Mouse (Mus musculus) hindbrain, embryonic 10.5 days (tissue): ENCODE data around the gene Ccdc88c. TPM values are rescaled to one million over a fixed set of nuclear protein-coding genes. Genes with fewer than 3 reads are reported as not detected.

Experiments
- DNase-seq: peaks from one replicate; pipeline ENCODE4 v3.0.0-alpha.2; 2017; ENCODE audit warnings: low spot score
- H3K27ac ChIP-seq: fragments of 300-500 bp; sonication (generic); 2 replicates; pipeline ENCODE4 v1.5.1; 2016; ENCODE audit warnings: mild to moderate bottlenecking, moderate library complexity
- H3K27me3 ChIP-seq: fragments of 300-500 bp; sonication (generic); 2 replicates; pipeline ENCODE4 v1.6.1; 2016; ENCODE audit warnings: mild to moderate bottlenecking; ENCODE audit not compliant: poor library complexity, insufficient read depth, severe bottlenecking
- H3K36me3 ChIP-seq: fragments of 300-500 bp; sonication (generic); 2 replicates; pipeline ENCODE4 v1.6.1; 2016; ENCODE audit warnings: mild to moderate bottlenecking, moderate library complexity
- H3K4me1 ChIP-seq: fragments of 300-500 bp; sonication (generic); replicated peaks from 2 replicates; pipeline ENCODE4 v1.6.1; 2016; ENCODE audit warnings: mild to moderate bottlenecking
- H3K4me3 ChIP-seq: fragments of 300-500 bp; sonication (generic); 2 replicates; pipeline ENCODE4 v1.5.1; 2016; ENCODE audit warnings: mild to moderate bottlenecking, moderate library complexity
- H3K9me3 ChIP-seq: fragments of 300-500 bp; sonication (generic); 2 replicates; pipeline ENCODE4 v1.6.1; 2016; ENCODE audit warnings: mild to moderate bottlenecking, moderate library complexity
- WGBS: fragments of 180-500 bp; shearing (Covaris S2); methylation state at CpG from one replicate; pipeline ENCODE4 v1.1.7; 2016; 5-methylcytosine and 5-hydroxymethylcytosine counted together
- microRNA counts: library from miRNA; unstranded; fragments of <30 nt; microRNA quantifications from one replicate; lab custom pipeline; 2017
- polyA plus RNA-seq: library from polyadenylated mRNA; unstranded; fragments of >200 nt; fragmentation: Nextera tagmentation; extraction: Ambion mirVana; gene quantifications from 2 replicates; pipeline ENCODE4 v1.2.1, GENCODE M21; 2016

Gene Ccdc88c
- polyA plus RNA-seq, 1 experiment from 2014 or later = 13.3 TPM

DNA sequence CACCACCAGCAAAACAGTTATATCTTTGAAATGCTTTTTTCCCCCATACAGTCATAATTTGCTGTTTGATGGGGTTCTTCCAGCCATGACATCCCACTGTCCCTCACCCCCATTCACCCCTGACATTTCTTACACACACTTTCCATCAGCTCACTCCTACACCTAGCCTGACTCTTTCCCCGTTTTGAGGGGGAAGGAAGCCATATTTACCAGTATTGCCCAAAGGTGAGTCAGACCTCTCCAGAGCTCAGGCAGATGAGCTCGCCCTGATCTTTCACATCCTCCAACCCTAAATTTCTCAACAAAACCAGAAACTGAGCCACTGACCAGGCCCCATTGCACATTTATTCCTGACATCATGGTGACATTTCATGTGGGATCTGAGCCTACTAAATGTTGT lies 157.0 kb downstream of the Ccdc88c start:
- H3K27me3 ChIP-seq = no peaks in the 10 kb centered on the region
- H3K36me3 ChIP-seq = no peaks in the 10 kb centered on the region
- DNase-seq = no peak
- WGBS = 87% methylated on average over 2 of the region's 2 CpGs
- no peak overlapping the region for H3K27ac ChIP-seq
- peaks cover 5% of the 10 kb centered on the region; the same call in 1 of the 2 replicates for H3K9me3 ChIP-seq
- H3K4me1 ChIP-seq = peaks cover 7% of the 10 kb centered on the region; the same call in 1 of the 2 replicates
- no peak overlapping the region for H3K4me3 ChIP-seq

DNA sequence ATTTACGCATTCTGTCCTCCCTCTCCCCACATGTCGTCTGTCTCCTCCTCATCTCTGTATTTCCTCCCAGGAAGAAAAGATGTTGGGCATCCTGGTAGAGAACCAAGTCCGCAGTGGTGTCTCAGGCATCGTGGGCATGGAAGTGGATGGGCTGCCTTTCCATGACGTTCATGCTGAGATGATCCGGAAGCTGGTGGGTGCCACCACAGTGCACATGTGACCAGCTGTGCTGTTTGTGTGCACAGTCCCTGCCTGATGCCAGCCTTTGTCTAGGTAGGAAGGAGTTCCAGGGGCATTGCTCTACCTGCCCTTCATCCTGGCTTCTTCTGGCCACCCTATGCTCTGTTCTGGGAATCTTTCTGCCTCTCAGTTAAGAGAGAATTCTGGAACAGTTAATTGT lies 157.6 kb downstream of the Ccdc88c start:
- Histone ChIP-seq H3K4me3 (no peak overlapping the region), H3K27ac (no peak overlapping the region), H3K27me3 (no peaks in the 10 kb centered on the region), H3K36me3 (no peaks in the 10 kb centered on the region), H3K9me3 (peaks cover 5% of the 10 kb centered on the region; the same call in 1 of the 2 replicates), H3K4me1 (peaks cover 7% of the 10 kb centered on the region; the same call in 1 of the 2 replicates)
- no peak for DNase-seq
- 94% methylated on average over 6 of the region's 6 CpGs for WGBS

DNA sequence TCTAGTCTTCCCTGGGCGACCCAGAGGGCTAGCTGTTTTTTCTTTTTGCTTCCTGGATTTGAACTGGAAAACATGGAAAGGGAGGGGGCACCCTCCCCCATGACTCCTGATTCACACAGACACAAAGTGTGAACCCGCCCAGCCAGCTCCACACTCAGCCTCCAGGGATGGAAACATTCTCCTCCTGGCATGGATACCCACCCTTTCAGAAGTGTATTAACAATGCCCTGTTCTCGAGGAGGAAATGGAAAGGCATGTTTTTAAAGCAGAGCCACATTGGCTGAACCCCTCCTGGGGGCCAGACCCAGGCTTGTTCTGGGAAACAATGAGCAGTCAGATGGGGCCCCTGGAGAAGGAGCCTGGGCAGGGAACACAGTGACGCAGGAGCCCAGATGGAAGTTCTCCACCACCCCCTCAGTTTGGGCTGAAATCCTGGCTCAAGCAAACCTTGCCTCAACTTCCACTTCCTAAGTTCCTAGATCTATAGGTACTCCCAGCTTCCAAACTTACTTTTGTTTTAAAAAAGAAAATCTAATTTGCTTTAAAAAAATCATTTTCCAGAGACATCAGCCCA lies 160.7 kb downstream of the Ccdc88c start:
- WGBS = 63% methylated on average over 4 of the region's 4 CpGs
- no peaks in the 10 kb centered on the region for H3K36me3 ChIP-seq
- H3K4me1 ChIP-seq = peaks cover 9% of the 10 kb centered on the region; the same call in 1 of the 2 replicates
- H3K27ac ChIP-seq = 0 out of 2 replicates have a peak overlapping the region, but pooled peaks have one; percentile 35
- no peak for DNase-seq
- H3K4me3 ChIP-seq = no peak overlapping the region
- H3K27me3 ChIP-seq = no peaks in the 10 kb centered on the region
- H3K9me3 ChIP-seq = peaks cover 5% of the 10 kb centered on the region; the same call in 1 of the 2 replicates

DNA sequence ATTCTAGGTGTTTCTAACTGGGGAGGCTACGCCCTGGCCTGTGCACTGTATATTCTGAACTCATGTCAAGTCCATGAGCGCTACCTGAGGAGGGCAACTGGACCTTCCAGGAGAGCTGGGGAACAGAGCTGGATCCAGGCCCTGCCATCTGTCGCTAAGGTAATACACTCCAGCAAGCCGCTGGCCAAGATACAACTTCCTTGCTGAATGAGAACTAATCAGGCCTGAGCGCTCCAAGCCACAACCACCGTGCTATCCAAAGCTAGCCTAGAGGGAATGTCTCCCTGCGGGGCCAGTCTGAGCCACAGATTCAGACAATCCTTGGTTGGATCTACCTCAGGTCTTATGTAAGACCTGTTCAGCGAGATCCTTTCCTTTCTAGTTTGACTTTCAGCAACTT lies 161.8 kb downstream of the Ccdc88c start:
- Histone ChIP-seq H3K4me1 (peaks cover 9% of the 10 kb centered on the region; the same call in 1 of the 2 replicates), H3K27me3 (no peaks in the 10 kb centered on the region), H3K4me3 (no peak overlapping the region), H3K9me3 (peaks cover 5% of the 10 kb centered on the region; the same call in 1 of the 2 replicates), H3K36me3 (no peaks in the 10 kb centered on the region), H3K27ac (no peak overlapping the region)
- DNase-seq = no peak
- WGBS = 91% methylated on average over 8 of the region's 8 CpGs

DNA sequence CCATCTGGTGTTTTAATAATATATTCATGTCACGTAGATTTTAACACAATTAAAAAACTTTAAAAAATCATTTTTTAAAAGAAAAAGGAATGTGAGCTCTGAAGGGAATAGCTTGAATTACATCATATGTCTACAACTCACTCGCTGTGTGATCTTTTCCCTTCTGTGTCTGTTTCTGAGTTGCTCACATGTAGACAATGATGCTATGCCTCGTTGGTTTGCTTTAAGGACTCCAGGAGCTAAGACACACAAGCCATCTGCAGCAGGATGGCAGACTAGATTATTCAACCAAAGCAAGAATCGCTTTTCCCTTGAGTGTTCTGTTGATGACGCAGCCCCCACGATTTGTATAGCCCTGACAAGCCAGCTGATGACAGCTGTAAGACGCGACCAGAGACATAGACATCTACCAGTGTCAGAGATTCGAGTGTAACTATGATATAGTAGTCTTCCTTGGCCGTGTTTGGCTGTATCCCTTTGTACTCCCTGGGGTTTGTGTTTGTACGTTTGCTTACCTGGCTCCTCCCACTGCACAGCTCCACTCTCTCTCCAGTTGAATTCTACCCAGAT lies 163.3 kb downstream of the Ccdc88c start:
- H3K27me3 ChIP-seq = no peaks in the 10 kb centered on the region
- no peaks in the 10 kb centered on the region for H3K36me3 ChIP-seq
- H3K4me1 ChIP-seq = peaks cover 9% of the 10 kb centered on the region; the same call in 1 of the 2 replicates
- H3K4me3 ChIP-seq = no peak overlapping the region
- DNase-seq = no peak
- H3K27ac ChIP-seq = no peak overlapping the region
- H3K9me3 ChIP-seq = peaks cover 5% of the 10 kb centered on the region; the same call in 1 of the 2 replicates
- WGBS = 75% methylated on average over 11 of the region's 11 CpGs

DNA sequence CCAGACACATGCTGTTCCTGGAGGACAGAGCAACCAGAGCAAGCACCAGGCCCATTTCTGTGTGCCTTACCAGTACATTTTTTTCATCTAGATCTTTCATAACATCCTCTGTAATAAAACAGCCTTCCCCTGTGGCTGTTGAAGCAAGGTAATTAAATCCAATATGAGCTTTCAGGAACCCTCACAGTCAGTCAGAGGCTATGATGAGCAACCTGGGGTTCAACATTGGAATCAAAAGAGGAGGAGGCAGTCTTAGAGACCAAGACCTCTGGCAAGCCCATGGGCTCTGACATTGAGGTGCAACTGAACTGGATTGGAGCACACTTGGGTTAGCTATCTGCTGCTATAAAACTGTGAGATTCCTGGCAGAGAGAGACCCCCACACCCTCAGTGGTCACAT lies 163.8 kb downstream of the Ccdc88c start:
- Histone ChIP-seq H3K27ac (no peak overlapping the region), H3K36me3 (no peaks in the 10 kb centered on the region), H3K9me3 (peaks cover 5% of the 10 kb centered on the region; the same call in 1 of the 2 replicates), H3K4me1 (peaks cover 9% of the 10 kb centered on the region; the same call in 1 of the 2 replicates), H3K4me3 (no peak overlapping the region), H3K27me3 (no peaks in the 10 kb centered on the region)
- DNase-seq = no peak

DNA sequence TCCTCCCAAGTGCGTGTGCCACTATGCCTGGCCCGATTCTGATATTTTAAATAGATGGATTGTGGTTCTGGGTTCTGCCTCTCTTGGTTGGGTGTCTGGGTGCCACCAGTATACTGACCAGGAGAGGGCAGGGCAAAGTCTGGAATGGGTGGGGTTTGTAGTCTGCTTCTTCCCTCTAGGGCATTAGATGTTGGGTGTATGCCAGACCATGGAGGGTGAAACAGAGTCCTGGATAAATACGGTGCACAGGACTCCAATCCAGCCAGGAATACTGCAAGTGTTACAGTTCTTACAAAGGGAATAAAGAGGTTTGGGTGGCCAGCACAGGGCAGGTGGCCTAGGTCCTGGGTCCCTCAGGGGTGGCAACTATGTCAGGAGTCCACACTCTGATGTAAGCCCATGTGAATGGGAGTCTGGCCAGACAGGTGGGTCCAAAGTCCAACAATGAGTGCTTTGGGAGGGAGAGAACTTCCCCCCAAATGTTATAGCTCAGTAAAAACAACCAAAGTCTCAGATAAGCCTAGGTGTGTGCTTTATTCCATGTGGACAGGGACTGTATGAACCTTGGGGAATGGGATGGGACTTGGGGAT lies 165.9 kb downstream of the Ccdc88c start:
- H3K9me3 ChIP-seq = no peaks in the 10 kb centered on the region
- 96% methylated on average over 3 of the region's 3 CpGs for WGBS
- no peaks in the 10 kb centered on the region for H3K36me3 ChIP-seq
- no peak for DNase-seq
- H3K4me3 ChIP-seq = no peak overlapping the region
- H3K27ac ChIP-seq = no peak overlapping the region
- H3K27me3 ChIP-seq = no peaks in the 10 kb centered on the region
- peaks cover 5% of the 10 kb centered on the region; the same call in 1 of the 2 replicates for H3K4me1 ChIP-seq

DNA sequence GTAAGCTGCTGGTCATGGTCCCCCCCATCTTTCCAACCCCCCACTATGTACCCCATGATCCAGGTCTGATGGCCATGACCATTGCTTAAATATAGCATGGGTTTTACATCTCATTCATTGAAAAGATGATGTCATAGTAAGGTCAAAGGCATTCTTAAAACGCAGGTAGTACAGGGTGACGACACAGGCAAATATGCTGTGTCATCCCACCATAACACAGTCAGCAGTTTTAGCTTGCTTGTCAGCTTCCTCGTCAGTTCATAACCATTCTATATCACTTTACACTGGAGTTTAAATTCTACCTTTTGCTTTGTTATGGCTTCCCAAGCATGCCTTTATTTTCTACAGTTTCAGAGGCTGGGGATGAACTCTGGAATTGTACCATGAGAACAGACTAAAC lies 166.6 kb downstream of the Ccdc88c start:
- 94% methylated on average over 3 of the region's 3 CpGs for WGBS

More for the DNA sequence above, 166.6 kb downstream of the Ccdc88c start:
- Histone ChIP-seq H3K36me3 (no peaks in the 10 kb centered on the region), H3K4me3 (no peak overlapping the region), H3K4me1 (0 out of 2 replicates have a peak, but pooled peaks cover 2% of the 10 kb centered on the region), H3K9me3 (no peaks in the 10 kb centered on the region), H3K27ac (no peak overlapping the region), H3K27me3 (no peaks in the 10 kb centered on the region)
- no peak for DNase-seq

MicroRNAs within 50 kb of the gene (microRNA counts, 519-probe panel; counts per million panel counts)
- 1,255 counts per million, percentile 77 among the panel's probes with 10 or more counts for microRNA mmu-miR-1190 (lab: Ali Mortazavi, UCI)

Other genes with a start within 250 kb of the Ccdc88c start
- 0.27 and 0.44 TPM in 2 replicates for gene Dglucy, start 250.0 kb downstream of the Ccdc88c start, polyA plus RNA-seq
- gene Gpr68, start 120.9 kb downstream of the Ccdc88c start, polyA plus RNA-seq = 0.10 and 0.21 TPM in 2 replicates
- gene Ppp4r3a, start 54.6 kb upstream of the Ccdc88c start, polyA plus RNA-seq = 50.3 and 50.8 TPM in 2 replicates